Mouse (Mus musculus) mesoderm, embryonic 11.5 days (tissue): Measurements from ENCODE around the gene Tnfaip8l1.

Experiments
- DNase-seq: peaks from one replicate; pipeline ENCODE4 v3.0.0-alpha.2; 2012; ENCODE audit warnings: low read depth, low spot score

The Tnfaip8l1 gene

GRCm38 (mm10) chr17:56162231-56162774 is at the start of gene Tnfaip8l1:
Gene Tnfaip8l1 (plus strand): TSS chr17:56162477.
- DNase-seq, result peak; percentile 94

GRCm38 (mm10) chr17:56112743-56113142 is 49.5 kb upstream of the Tnfaip8l1 start:
- no peak for DNase-seq

GRCm38 (mm10) chr17:56116193-56116592 is 46.1 kb upstream of the Tnfaip8l1 start:
- no peak for DNase-seq

DNA sequence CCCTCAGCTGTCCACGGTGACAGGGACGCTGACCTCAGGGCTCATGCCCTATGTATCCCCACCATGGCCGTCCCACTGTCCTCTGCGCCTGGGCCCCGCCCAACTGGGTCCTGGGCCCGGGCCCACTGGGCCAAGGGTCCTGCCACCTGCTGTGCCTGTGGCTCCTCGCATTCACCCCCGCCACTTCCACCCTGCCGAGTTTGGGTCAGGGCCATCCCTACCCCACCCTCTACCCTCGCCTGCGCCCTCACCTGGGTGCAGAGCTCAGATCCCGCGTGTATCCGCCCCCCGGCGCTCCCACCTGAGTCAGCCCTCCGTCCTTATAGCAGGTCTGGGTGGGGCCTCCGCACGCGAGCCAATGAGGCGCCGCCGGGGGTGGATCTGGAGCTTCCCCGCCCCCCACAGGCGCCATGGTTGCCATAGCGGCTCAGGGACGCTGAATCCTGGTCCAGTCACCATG is 45.0 kb upstream of the Tnfaip8l1 start, which contains the start of gene Plin5:
Gene Plin5, minus strand, starts transcription at position 346 of the 460 bp plus-strand sequence.
- DNase-seq, result no peak

DNA sequence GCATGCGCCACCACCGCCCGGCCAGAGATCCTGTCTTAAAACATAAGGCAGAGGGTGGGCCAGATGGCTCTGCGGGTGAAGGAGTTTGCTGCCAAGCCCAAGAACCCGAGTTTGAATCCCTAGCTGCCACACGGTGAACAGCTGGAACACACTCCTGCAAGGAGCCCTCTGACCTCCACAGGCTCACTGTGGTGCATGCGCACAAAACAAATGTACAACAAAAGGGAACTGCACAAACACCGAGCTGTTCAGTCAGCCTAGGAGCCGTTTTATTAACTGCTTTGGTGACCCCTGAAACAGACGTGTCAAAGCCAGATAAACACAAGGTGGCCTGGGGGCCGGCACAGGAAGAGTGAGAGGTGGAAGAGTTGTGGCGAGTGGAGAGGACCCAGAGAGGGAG is 42.8 kb upstream of the Tnfaip8l1 start:
- no peak for DNase-seq

GRCm38 (mm10) chr17:56119981-56120880 is 42.0 kb upstream of the Tnfaip8l1 start:
- no peak for DNase-seq

DNA sequence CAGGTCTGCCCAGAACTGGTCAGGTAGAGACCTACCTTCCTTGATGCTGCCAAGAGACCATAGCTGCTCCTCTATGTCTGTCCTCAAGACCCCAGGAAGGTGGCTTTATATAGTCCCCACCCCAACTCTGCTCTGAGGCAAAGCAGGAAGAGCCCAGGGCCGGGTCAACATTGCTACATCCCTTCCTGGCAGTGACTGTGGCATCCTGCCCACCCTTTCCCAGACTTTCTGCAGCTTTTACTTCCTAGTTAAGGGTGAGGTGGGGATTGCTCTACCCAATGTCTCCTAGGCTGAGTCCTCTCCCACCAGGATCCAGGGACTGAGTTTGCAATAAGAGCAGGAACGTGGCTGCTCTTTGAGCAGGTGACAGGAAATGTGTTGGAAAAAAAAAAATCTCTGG is 40.5 kb upstream of the Tnfaip8l1 start, which contains the start of gene Lrg1:
Gene Lrg1, minus strand, starts transcription at position 176 of the 400 bp plus-strand sequence.
- DNase-seq, result no peak

- no peak for DNase-seq
Measured at GRCm38 (mm10) chr17:56123161-56123560, 39.1 kb upstream of the Tnfaip8l1 start.

DNA sequence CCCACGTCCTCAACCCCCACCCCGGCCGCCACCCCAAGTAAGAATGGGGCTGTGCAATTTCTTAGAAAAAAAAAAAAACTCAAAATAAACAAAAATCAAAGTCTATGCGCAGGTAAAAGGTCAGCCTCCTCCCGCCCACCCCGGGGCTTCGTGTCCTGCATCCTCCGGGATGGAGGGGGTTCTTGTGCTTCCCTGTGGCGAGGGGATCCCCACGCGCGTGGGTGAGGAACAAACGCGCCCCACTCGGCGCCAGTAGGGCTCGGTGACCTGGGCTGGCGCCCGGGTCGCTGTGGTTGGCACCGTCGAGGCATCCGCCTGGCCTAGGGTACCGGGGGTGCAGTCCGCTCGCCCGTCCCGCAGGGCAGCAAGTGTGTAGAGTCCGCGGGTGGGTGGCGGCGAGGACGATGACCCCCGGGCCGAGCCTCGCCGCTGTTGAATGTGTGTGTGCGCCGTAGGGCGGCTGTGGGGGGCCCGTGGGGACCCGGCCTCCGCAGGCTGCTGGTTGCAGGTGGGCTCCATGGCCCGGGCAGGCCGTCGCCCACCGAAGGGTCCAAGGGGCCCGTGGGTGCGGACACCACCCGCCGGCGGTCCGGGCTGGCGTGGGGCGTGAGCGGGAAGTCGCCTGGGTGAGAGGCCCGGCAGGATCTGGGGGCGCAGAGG is 38.5 kb upstream of the Tnfaip8l1 start:
- DNase-seq, result no peak

- DNase-seq, result peak; percentile 80
Measured at GRCm38 (mm10) chr17:56124377-56125275, 37.7 kb upstream of the Tnfaip8l1 start.

GRCm38 (mm10) chr17:56125276-56125630 is 37.0 kb upstream of the Tnfaip8l1 start:
- DNase-seq, result no peak

- DNase-seq, result no peak
Measured at GRCm38 (mm10) chr17:56126175-56126574, 36.1 kb upstream of the Tnfaip8l1 start.

DNA sequence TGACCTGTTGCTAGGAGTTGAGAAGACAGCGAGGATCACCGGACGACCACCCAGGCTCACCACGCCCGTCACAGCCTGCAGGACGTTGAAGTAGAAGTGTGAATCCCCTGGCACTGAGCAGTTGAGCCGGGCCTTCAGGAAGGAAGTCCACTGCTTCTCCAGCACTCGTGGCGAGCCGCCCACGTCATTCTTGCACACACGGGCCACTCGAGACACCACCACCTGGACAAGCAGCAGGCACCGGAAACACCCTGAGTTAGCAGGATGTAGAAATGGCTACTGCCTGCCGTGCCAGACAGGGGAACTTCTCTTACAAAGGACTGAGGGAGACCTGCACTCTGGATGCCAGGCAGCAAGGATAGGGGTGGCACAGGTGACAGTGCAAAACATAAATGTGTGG is 34.0 kb upstream of the Tnfaip8l1 start:
- DNase-seq, result no peak

DNA sequence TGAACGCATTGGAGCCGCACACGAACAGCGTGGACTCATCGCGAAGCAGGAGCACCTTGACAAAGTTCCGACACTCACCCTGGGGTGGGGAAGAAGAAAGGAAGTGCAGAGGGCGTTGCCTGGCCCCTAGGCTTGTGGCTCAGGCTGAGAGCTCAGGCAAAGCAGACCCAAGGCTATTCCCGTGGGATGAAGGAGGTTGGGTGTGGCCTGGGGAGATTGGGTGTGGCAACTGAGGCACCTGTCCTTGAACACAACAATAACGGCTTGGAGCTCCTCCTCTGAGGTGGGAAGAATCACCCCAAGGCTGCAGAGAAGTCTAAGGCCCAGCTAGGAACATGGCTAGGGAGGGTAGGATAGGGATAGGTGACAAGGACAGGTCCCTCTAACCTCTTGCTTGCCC is 31.1 kb upstream of the Tnfaip8l1 start:
- no peak for DNase-seq

DNA sequence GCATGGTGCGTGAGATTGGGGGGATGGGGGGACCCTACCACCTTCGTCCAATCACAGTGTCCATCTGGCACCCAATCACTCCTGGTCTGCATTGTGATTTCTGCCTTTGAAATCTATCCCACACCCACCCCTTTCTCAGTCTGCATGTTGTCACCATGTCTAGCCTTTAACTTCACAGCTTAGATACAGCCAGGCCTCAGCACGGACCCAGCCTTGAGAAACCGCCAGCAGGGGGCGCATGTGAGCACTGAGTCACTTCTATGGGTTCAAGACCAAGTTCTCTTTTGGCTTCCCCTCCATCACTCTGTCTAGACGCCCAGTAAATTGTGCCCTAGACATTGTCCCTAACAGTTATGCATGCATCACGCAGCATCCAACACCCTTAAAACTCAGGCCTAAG is 30.5 kb upstream of the Tnfaip8l1 start:
- no peak for DNase-seq

- no peak for DNase-seq
Measured at GRCm38 (mm10) chr17:56132661-56133060, 29.6 kb upstream of the Tnfaip8l1 start.

DNA sequence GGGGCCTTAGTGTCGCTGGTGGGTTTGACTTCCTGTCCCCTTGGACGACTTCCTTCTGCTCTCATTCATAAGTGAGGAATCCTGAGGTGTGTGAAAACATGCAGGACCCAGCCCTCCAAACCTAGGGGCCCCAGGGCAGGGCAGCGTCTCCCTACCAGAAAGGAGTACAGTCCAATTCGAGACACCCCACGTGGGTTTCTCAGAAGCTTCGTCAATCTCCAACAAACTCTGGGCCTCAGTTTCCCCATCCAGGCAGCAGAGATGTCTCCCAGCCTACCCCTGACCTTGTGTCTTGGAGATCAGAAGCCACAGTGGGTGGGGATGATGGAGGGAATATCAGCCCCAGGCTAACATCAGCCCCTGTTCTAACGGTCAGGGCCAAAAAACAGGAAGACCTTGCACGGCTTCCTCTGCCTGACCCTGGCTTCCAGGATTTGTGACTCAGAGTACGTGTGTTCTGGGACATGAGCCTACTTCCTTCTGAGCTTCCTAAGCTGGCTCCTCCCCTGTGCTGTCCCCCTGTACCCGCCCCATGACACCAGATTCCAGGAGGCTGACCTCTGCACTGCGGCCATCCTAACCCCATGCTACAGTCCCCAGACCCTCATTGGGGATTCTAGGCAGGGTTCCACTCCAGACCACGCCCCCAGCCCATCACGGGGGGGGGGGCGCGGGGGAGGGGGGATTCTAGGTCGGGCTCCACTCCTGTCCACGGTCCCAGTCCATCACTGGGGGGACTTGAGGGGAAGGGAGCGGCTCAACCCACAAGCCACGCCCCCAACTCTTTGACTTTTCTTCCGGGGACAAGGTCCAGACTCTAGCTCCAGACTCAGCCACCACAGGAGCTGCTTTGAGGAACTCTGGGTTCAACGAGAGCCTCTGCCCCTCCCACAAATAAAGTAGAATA is 28.6 kb upstream of the Tnfaip8l1 start:
- DNase-seq, result no peak

DNA sequence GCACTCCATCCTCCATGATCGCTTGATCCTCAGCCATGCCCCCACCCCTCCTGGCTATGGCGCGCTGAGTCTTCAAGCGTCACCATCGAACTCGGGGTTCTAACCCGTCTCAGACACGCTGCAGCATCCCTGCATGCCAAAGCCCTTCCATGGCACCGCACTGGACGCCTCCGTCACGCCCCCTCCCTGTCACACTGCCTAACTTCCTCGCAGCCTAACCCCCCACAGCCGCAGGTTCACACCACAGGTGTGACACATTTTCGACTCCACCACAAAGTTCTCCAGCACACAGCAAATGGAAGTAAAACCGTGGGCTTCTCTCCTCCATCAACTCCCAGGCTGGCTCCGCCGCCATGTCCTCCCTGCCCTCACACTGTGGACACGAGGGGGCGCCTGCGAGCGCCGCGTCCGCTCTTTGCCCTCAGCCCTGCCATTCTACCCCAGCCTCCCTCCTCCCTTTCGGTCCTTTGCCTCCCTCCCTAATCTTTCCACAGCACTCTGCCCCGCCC is 27.8 kb upstream of the Tnfaip8l1 start:
- no peak for DNase-seq

- DNase-seq, result no peak
Measured at GRCm38 (mm10) chr17:56136558-56136957, 25.7 kb upstream of the Tnfaip8l1 start.
